ENCODE assay signal across 8 mouse cellular contexts in genomic region chr5:122547251-122547714, GRCm38 (mm10). TPM values are rescaled to one million over a fixed set of nuclear protein-coding genes. Genes with fewer than 3 reads are reported as not detected.
A peak's percentile ranks its signal among the peaks of the same experiment; 100 is the strongest.
DNase-seq lines count a peak whose midpoint lies in the region; ATAC-seq lines count a peak whose summit lies in the region.

No protein-coding gene starts in this region.

- no peaks in the 10 kb centered on the region for H3K27me3 ChIP-seq in embryonic facial prominence, embryonic 11.5 days (ENCODE audit: control insufficient read depth, insufficient read depth, low read length)
- H3K27me3 ChIP-seq in embryonic facial prominence, embryonic 10.5 days (replicated peaks; ENCODE audit: low read depth, poor library complexity, severe bottlenecking), result no peaks in the 10 kb centered on the region

- DNase-seq in embryonic facial prominence, embryonic 11.5 days (ENCODE audit: low spot score), result peak; percentile 41
- DNase-seq in embryonic facial prominence, embryonic 10.5 days (ENCODE audit: low spot score), result no peak
- DNase-seq in 3134 (ENCODE audit: extremely low read depth, insufficient read length, low spot score), result peak; percentile 77
- DNase-seq in adrenal gland, postnatal 14 days, result peak; percentile 71
- peak; percentile 33 for DNase-seq in gastrocnemius, postnatal 14 days
- DNase-seq in kidney, adult 8-10 months, result peak; percentile 53 to 70
- DNase-seq in lung, postnatal 36 days, result peak; percentile 86
- peak; percentile 45 to 61 for DNase-seq in urinary bladder, postnatal 36 days (ENCODE audit: low spot score in 2 of 2)

- ATAC-seq in embryonic facial prominence, embryonic 11.5 days (replicated peaks; ENCODE audit: insufficient number of reproducible peaks, low FRiP score, low TSS enrichment, low read depth), result no peak

- H3K4me2 ChIP-seq in embryonic facial prominence, embryonic 11.5 days (ENCODE audit: low read depth, low read length), result no peak overlapping the region

- H3K9me3 ChIP-seq in embryonic facial prominence, embryonic 11.5 days (replicated peaks; ENCODE audit: control insufficient read depth, low read length), result no peaks in the 10 kb centered on the region
- no peaks in the 10 kb centered on the region for H3K9me3 ChIP-seq in embryonic facial prominence, embryonic 10.5 days

- intact Hi-C loops in gastrocnemius, postnatal 14 days (cut with DNase I; ENCODE audit: low total_unique reads), result loop anchor here (10.0 kb wide), 1 partner anchor 78 kb away; no protein-coding TSS in a partner anchor

- no peaks in the 10 kb centered on the region for H3K4me1 ChIP-seq in embryonic facial prominence, embryonic 11.5 days (ENCODE audit: control insufficient read depth, insufficient read depth, low read length)
- peaks cover 13% of the 10 kb centered on the region for H3K4me1 ChIP-seq in embryonic facial prominence, embryonic 10.5 days

- no peak overlapping the region for H3K27ac ChIP-seq in embryonic facial prominence, embryonic 11.5 days (replicated peaks; ENCODE audit: low read depth, low read length)
- no peak overlapping the region for H3K27ac ChIP-seq in embryonic facial prominence, embryonic 10.5 days (replicated peaks)

- WGBS in embryonic facial prominence, embryonic 11.5 days, result 68% methylated on average over 7 of the region's 7 CpGs
- 67% methylated on average over 7 of the region's 7 CpGs for WGBS in embryonic facial prominence, embryonic 10.5 days

- no peak overlapping the region for H3K4me3 ChIP-seq in embryonic facial prominence, embryonic 11.5 days (ENCODE audit: low read depth, low read length)
- H3K4me3 ChIP-seq in embryonic facial prominence, embryonic 10.5 days, result no peak overlapping the region

- H3K36me3 ChIP-seq in embryonic facial prominence, embryonic 11.5 days (replicated peaks; ENCODE audit: control insufficient read depth, insufficient read depth, low read depth, low read length), result no peaks in the 10 kb centered on the region
- peaks cover 26% of the 10 kb centered on the region for H3K36me3 ChIP-seq in embryonic facial prominence, embryonic 10.5 days (replicated peaks)

- no peak overlapping the region for H3K9ac ChIP-seq in embryonic facial prominence, embryonic 11.5 days (replicated peaks; ENCODE audit: low read length)

RNA-seq across cellular contexts. Expression of gene Atp2a2, which starts 45.3 kb away (rescaled TPM):
- 34.4 and 37.4 TPM in 2 replicates for polyA plus RNA-seq in embryonic facial prominence, embryonic 11.5 days (2014; fragmentation: Nextera tagmentation; extraction: Ambion mirVana)
- polyA plus RNA-seq in embryonic facial prominence, embryonic 10.5 days (2016; fragmentation: Nextera tagmentation; extraction: Ambion mirVana), result 35.3 and 38.1 TPM in 2 replicates
- total RNA-seq in adrenal gland, postnatal 14 days (2021), result 212 and 220 TPM in 2 replicates
- total RNA-seq in gastrocnemius, postnatal 14 days (2021), result 100 to 1,000 TPM; 213 to 317 TPM
